Mouse (Mus musculus): ENCODE data around the gene Fgd2.

Fgd2 gene

GRCm38 (mm10) chr17:29399241-29399910 lies 38.7 kb downstream of the Fgd2 start:
- DNase-seq = no peak

GRCm38 (mm10) chr17:29400044-29400443 lies 39.3 kb downstream of the Fgd2 start:
- no peak for DNase-seq

GRCm38 (mm10) chr17:29401741-29402268 lies 41.1 kb downstream of the Fgd2 start:
- DNase-seq = no peak

- DNase-seq = no peak
Observed at GRCm38 (mm10) chr17:29403179-29403578, 42.5 kb downstream of the Fgd2 start.

DNA sequence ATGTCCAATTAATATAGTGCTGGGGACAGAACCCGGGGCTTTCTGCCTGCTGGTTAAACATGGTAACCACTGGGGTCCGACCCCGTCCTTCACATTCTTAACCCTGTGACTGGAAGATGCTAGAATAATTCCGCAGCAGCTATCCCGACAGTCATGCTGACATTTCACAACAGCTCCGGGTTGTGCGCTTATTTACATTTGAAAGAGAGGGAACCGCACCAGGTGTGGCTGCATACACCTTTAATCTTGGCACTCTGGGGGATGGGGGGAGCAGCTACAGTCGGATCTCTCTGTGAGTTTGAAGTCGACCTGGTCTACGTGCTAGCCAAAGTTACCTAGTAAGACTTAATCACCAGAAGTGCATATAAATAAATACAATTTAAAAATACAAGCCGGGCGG lies 44.8 kb downstream of the Fgd2 start:
- no peak for DNase-seq

- no peak for DNase-seq
Observed at GRCm38 (mm10) chr17:29406077-29406476, 45.4 kb downstream of the Fgd2 start.

GRCm38 (mm10) chr17:29407405-29407804 lies 46.7 kb downstream of the Fgd2 start:
- DNase-seq = no peak

DNA sequence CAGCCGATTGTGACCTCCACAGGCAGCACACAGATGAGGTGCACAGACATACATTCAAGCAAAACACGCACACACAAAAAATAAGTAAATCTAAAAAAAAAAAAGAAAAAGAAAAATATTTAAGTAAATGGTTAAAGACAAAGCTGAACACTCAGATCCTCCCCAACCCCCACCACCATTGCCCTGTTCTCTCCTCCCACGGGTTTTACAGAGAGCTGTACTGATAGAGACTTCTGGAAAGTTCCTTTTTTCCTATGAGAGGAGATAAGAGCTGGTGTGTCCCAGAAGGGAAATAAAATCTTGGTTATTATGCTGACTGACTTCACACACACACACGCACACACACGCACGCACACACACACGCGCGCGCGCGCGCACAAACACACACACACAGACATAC lies 47.6 kb downstream of the Fgd2 start:
- DNase-seq = no peak

GRCm38 (mm10) chr17:29409800-29410343 lies 49.2 kb downstream of the Fgd2 start:
- DNase-seq = no peak

- peak; percentile 10 for DNase-seq
Observed at GRCm38 (mm10) chr17:29411821-29412425, 51.2 kb downstream of the Fgd2 start.

- DNase-seq = no peak
Observed at GRCm38 (mm10) chr17:29414566-29414965, 53.9 kb downstream of the Fgd2 start.

DNA sequence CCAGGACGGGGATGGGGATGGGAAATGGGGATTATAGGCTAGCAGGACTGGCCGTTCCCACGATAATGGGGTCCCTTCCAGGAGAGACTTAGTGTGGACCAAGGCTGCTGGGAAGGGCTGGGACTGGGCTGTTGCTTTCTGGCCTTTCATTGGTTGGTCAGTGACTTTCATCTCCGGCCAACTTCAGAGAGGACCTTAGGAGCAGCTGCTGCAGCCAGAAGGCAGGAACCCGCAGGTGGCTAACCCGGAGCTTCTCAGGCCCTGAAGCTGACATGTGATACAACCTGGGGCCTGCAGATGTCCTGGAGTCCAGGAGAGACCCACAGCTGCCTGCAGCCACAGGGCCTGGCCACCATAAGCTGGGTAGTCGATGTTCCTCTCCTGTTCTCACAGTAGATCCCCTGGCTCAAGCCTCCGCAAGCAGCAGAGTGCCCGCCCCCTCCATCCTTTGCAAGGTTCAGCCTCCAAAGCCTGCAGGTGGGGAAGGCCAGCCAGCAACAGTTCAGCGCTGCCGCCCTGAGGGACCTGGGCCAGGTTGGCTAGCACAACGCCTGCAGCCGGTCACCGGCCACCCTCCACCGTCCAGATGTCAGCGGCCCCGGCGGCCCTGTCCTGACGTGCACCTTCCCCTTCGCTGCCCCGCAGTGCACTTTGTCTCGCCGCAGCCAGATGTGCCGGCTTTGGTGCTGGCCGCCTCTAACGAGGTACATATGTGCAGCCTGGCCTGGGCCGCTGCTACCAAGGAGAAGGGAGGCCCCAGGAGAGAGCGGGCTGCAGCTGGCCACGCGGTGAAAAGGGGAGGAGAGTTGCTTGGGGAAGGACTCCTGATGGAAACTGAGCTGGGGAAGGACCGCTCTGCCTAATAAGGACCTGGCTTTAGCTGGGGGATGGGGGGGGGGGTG lies 55.3 kb downstream of the Fgd2 start:
- DNase-seq = no peak

GRCm38 (mm10) chr17:29416757-29417156 lies 56.0 kb downstream of the Fgd2 start:
- DNase-seq = no peak

DNA sequence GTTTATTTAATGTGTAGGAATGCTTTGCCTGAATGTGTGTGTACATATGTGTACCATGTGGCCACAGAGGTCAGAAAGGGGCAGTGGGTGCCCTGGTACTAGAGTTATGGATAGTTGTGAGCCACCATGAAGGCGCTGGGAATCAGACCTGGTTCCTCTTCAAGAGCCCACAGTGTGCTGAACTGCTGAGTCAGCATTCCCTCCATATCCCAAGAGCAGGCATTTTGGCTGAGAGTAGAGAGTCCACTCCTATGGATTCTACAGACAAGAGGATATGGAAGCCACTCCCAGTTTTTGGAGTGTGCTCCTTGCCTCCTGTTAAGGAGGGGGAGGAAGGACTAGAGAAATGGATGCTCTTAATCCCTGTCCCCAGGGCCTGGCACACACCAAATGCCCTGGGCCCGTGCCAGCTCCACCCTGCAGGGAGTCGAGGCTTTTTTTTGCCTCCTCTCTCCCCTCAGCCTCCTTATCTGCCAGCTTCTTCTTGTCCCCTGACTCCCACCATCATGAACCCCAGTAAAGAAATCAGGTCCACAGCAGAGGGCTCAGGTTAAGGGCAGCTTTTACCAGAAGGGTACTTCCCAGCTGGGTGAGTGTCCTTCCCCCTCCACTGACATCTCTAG lies 58.2 kb downstream of the Fgd2 start:
- DNase-seq = no peak

DNA sequence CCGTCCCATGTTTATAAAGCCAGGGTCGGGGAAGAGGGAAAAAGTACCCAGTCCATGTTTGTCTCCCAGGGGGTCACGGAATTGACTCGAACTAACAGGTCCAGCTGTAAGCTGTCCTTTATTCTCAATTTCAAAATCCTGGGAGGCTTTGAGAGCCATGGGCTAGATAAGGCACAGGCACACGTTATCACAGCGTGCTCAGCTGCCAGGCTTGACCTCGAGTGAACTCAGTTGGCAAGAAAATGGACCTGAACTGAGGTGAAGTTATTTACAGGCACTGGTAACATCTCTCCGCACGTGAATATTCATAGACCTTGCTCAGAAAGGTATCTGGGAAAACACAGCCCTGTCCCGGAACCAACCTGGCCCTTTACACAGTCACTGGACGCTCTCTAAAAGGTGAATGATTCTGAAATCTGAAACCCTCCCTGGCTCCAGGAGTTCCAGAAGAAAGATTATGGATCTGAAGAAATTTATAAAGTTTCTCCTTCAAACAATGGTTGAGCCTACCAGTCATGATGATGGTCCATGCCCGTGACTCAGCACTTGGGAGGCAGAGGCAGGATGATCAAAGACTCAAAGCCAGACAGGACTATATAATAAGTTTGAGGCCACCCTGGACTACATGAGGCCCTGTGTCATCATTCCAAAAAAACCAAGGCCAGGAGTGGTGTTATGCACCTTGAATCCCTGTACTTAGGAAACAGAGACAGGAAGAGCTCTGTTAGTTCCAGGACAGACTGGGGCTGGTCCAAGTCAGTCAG lies 59.4 kb downstream of the Fgd2 start:
- no peak for DNase-seq

- no peak for DNase-seq
Observed at GRCm38 (mm10) chr17:29421319-29421718, 60.6 kb downstream of the Fgd2 start.

- no peak for DNase-seq
Observed at GRCm38 (mm10) chr17:29422337-29422736, 61.6 kb downstream of the Fgd2 start.

DNA sequence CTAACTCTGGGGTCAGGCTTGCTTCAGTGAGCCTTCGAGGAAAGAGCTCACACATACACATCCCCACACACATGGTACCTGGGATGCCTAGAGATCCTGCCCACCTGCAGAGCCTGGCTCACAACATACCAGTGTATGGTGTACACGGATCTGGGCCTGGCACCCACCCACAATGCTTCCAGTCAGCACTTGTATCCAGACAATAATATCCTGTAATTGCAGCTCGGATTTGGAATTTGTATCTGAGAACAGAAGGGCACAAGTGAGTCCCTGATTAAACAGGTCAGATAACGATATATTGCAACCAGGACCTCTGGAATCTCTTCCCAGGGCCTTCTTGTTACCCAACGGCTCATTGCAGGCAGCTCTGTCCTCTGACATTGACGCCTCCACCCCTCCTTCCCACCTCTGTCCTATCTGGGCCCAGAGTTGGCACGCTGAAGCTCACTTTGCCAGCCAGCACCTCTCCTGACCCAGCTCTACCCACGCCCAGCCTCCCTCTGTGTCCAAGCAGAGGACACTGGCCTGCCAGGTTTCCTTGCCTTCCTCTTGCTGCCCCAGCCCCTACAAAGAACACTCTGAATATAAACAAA lies 62.3 kb downstream of the Fgd2 start:
- no peak for DNase-seq

- DNase-seq = no peak
Observed at GRCm38 (mm10) chr17:29423991-29424390, 63.3 kb downstream of the Fgd2 start.

DNA sequence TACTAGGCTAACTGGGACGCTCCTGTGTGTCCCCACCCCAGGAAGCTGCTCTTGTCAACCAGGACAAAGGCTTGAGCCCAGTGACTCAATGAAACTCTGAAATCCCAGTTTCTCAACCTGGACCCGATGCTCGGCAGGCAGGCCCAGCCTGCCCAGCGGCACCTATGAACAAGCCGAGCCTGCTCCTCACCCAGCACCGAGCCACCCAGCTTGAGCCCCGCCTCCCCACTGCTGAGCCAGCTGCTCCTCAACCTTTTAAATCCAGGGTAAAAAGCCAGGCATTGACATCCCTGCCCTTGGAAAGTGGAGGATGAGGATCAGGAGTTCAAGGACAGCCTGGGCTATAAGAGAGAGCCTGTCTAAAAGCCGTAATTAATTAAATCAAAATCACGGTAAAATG lies 64.6 kb downstream of the Fgd2 start:
- no peak for DNase-seq

DNA sequence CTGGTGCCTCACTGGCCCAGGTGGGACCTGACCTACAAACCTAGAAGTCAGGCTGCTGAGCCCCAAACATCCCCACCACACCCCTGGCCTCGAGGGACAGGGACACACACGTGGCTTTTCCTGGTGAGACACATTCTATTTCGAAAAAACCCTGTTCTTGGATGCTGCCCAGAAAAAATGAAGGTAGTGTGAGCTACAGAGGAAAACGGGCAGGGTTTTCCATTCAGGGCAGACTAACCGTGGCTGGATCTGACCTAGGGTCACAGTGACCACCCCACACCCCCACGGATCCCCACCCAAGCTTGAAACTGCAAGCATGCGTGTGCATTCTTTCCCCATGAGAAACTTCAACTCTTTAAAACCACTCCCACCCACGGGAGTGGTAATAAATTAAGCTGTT lies 67.5 kb downstream of the Fgd2 start:
- DNase-seq = no peak

- no peak for DNase-seq
Observed at GRCm38 (mm10) chr17:29428826-29429225, 68.1 kb downstream of the Fgd2 start.

All from right cerebral cortex, adult 18-20 months (tissue).